Mouse (Mus musculus): Measurements from ENCODE around the gene Stk11ip.

The Stk11ip gene

DNA sequence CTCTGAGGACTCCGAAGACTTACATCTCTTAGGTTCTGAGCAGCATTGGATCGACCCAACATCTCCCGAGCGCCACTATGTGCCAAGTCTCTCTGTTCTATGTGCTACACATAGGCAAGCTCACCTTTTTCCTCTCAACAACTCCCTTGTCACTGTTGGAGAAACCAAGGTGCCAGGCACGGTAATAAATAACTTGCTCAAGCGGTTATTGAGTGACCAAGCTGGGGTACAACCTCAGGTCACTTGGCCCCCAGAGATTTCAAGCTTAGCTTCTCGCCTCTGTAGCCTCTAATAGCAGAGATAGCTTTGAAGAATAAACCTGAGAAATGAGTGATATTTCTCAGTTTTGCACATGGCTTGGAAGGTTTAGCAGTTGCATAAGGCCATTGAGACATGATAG is 20.2 kb downstream of the Stk11ip start:
- DNase-seq (ENCODE audit: low read depth): no peak

DNA sequence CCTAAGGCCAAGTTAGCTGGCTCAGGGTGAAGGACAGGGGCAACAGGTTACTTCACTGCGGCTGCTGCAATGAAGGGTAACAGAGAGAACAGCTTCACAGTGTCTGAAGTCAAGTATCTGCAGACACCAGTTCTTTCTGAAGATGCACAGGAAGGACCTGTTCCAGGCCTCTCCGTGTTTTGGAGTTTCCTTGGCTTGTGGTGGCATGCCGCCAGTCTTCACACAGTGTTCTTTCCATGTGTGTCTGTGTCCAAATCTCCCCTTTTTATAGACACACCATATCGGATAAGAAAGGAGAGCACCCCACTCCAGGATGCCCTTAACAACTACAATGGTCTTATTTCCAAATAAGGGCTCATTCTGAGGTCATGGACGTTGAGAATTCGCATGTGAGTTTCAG is 23.0 kb downstream of the Stk11ip start:
- no peak for DNase-seq (ENCODE audit: low read depth)

GRCm38 (mm10) chr1:75545965-75546956 is 24.9 kb downstream of the Stk11ip start, which contains the start of gene Slc4a3:
Gene Slc4a3, plus strand, starts transcription at chr1:75546266.
- DNase-seq (ENCODE audit: low read depth): no peak

DNA sequence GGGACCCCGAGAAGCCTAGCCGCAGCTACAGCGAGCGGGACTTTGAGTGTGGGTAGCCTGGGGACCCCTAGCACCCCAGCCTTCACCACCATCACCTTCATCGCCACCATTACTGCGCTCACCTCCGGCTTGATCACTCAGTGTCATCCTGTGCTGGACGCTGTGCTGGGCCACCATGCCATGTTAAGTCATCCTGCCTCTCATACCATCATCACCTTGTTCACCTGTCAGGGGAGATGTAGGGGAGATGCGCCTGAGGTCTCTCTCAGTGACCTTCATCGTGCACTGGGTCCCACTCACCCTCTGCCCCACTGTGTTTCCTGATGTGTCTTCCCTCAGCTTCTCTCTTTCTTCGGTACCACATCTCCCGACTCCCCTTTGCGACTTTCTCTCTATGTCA is 26.0 kb downstream of the Stk11ip start:
- DNase-seq (ENCODE audit: low read depth): no peak

- DNase-seq (ENCODE audit: low read depth): no peak
These were observed 26.8 kb downstream of the Stk11ip start for GRCm38 (mm10) chr1:75548083-75548482.

DNA sequence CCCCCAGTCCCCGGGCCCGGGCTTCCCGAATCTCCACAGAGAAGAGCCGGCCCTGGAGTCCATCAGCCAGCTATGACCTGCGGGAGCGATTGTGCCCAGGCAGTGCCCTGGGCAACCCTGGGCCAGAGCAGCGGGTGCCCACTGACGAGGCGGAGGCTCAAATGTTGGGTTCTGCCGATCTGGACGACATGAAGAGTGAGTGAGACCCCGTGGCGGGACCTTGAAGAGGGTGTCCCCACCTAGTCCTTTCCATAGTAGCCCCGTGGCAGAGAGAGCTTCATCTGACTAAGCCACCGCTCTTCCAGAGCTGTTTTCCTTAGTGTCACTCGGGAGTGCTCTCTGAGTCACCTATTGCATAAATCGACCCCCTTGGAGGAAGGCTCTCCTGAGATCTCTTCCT is 27.5 kb downstream of the Stk11ip start:
- DNase-seq (ENCODE audit: low read depth): no peak

GRCm38 (mm10) chr1:75549289-75550279 is 28.3 kb downstream of the Stk11ip start:
- DNase-seq (ENCODE audit: low read depth): no peak

GRCm38 (mm10) chr1:75550586-75550985 is 29.3 kb downstream of the Stk11ip start:
- no peak for DNase-seq (ENCODE audit: low read depth)

DNA sequence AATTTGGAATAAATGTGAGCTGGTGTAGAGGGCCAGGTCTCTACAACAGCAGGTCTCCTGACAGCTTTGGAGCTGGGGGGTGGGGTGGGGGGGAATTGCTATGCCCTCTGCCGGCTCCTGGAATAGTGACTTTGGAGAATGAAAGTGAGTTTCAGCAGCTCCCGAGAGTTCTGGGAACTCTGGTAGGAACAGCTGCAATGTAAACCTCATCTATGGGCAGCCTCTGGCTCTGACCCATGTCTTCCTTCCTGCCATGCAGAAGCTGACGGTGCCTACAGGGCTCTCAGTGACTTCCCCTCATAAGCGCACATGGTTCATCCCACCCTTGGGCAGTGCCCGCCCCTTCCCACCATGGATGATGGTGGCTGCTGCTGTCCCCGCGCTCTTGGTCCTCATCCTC is 34.4 kb downstream of the Stk11ip start:
- DNase-seq (ENCODE audit: low read depth): no peak

DNA sequence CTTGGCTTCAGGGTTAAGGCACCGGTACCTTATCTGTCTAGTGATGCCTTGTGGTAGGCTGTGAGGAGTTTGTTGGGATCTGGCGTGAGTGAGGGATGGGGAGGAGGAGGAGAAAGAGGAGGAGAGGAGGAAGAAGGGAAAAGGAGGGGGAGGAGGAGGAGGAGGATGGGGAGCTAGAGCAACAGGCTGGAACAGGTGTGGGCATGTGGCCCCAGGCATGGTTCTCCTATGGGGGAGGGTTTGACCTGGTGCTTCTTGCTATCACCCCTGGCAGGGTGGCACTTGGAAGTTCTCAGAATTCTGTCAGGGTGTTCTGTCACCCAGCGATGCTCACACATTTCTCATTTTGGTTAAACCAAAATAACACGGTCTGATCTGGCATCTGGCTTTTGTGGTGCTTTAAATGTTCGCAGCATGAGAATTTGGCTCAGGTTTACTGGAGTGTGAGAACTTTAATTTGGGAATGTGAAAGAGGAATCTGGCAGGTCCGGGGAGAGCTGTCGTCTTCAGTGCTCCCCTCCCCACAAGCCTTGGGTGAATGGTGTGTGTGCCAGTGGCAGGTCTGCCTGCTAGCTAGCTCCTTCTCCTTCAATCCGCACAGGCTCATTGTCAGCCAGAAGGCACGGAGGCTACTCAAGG is 34.9 kb downstream of the Stk11ip start:
- DNase-seq (ENCODE audit: low read depth): no peak

GRCm38 (mm10) chr1:75557041-75557440 is 35.7 kb downstream of the Stk11ip start:
- DNase-seq (ENCODE audit: low read depth): no peak

DNA sequence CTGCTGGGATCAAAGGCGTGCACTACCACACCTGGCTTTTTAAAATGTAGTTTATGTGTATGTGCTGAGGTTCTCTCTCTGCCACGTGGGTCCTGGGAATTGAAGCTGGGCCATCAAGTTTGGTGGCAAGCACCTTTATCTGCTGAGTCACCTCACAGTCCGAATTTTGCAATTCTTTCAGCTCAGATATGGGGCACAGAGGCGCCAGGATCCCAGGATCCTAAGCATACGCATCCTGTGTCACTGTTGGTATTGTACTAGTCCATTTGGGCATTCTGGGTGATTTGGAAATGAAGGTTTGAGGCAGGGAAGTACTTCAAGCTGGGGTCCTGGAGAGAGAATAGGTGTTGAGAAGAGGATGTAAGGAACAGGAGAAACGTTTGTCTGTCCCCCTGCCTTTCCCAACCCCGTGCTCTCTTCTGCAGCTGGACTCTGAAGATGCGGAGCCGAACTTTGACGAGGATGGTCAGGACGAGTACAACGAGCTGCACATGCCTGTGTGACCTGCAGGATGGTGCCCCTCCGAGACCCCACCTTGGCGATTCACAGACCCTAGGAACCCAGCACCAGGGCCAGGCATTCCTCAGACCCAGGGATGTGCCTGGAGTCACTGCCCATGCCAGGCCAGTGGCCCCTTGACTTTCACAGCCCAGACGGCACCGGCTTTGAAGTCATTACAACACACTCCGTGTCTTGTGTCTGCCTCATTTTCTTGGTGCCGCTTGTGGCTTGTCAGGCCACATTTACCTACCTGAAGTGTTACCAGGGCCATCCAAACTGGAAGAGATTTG is 37.3 kb downstream of the Stk11ip start:
- DNase-seq (ENCODE audit: low read depth): no peak

- peak; percentile 77 for DNase-seq (ENCODE audit: low read depth)
These were observed 38.0 kb downstream of the Stk11ip start for GRCm38 (mm10) chr1:75559212-75559925.

DNA sequence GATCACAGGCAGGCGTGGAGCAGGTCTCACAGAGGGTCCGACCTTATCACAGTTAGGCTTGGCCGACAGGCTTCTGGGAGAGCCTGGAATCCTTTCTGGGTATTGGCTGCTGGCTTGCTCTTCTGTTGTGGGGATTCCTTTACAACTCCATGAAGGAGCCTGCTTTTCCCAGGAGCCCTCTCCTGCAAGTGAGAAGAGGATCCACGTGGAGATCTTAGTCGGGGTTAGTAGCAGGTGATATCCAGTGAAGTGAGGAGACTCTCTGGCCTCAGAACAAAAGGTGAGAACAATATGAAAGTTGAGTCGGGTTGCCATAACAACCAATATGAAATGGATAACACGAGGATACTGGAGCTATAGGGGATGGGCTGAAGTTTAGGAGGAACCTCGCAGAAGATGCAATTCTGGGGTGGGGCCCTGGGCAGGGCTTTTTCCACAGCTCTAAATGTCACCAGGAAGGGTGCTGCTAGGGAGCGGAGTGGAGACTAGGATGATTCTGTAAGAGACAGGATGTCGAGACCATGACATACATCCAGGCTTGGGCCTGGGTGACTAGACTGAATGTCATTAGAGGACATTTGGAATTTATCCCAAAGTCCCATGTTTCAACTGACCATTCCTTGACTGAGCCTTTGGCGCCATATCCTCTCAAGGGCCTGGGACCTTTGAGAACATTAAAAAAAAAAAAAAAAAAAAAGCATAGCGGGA is 39.0 kb downstream of the Stk11ip start:
- DNase-seq (ENCODE audit: low read depth): no peak

- no peak for DNase-seq (ENCODE audit: low read depth)
These were observed 40.0 kb downstream of the Stk11ip start for GRCm38 (mm10) chr1:75561221-75561897.

DNA sequence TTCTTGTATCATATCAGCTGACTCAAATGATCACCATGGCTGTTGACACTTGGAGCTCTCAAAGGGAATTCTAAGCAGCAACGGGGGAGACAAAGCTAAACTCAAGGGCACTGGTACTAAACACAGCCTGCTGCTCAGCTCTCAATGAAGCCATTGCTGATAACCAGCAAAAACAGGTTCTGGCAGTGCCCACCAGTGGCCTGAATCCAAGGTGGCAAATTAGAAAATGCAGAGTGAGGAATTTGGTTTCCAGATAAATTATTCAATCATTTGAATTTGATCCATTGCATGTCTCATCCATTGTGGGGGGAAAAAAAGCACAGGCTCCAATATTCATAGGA is 40.5 kb downstream of the Stk11ip start:
- no peak for DNase-seq (ENCODE audit: low read depth)

GRCm38 (mm10) chr1:75564102-75564501 is 42.8 kb downstream of the Stk11ip start:
- no peak for DNase-seq (ENCODE audit: low read depth)

DNA sequence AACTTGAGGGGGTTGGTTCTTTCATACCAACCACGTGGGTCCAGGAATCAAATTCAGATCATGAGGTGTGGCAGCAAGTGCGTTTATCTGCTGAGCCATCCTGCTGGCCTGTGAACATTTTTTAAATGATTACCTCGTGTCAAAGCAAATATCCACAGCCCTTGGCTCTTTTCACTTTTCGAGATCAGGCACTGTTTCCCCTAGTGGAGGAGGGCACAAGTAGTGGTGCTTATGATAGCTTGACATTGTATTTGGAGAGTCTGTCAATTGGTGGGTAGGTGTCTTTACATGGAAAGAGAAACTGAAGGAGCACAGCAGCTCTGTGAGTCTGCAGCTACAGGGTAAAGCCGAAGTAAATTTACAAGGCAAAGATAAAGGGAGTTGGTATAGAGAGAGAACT is 43.6 kb downstream of the Stk11ip start:
- no peak for DNase-seq (ENCODE audit: low read depth)

DNA sequence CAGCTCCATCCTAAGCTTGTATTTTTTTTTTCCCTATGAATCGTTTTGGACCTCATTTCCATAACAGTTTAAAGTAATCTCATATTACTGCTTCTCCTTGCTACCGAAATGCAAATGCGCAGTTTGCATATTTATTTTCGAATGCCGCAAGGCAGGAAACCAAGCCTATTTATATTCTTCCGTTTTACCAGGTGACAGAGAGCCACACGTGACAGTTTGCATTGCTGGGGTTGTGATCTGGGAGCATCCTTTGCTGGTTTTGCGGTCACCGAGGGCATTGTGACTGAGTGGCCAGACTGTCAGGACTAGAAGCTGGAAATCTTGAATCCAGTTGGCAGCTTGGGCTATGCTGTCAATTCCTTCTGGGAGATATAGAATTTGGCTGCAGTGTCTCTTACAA is 44.3 kb downstream of the Stk11ip start:
- peak; percentile 18 for DNase-seq (ENCODE audit: low read depth)

Measured in naive thymus-derived CD4-positive, alpha-beta T cell, adult 2 months (primary cell).